Mouse (Mus musculus): Measurements from ENCODE around the gene Prpf18.
"Not testable (repeated sequence)": the region's sequence is repeated elsewhere in the genome, so short reads cannot be mapped to it uniquely, and the experiment has no call there.

Prpf18 gene

DNA sequence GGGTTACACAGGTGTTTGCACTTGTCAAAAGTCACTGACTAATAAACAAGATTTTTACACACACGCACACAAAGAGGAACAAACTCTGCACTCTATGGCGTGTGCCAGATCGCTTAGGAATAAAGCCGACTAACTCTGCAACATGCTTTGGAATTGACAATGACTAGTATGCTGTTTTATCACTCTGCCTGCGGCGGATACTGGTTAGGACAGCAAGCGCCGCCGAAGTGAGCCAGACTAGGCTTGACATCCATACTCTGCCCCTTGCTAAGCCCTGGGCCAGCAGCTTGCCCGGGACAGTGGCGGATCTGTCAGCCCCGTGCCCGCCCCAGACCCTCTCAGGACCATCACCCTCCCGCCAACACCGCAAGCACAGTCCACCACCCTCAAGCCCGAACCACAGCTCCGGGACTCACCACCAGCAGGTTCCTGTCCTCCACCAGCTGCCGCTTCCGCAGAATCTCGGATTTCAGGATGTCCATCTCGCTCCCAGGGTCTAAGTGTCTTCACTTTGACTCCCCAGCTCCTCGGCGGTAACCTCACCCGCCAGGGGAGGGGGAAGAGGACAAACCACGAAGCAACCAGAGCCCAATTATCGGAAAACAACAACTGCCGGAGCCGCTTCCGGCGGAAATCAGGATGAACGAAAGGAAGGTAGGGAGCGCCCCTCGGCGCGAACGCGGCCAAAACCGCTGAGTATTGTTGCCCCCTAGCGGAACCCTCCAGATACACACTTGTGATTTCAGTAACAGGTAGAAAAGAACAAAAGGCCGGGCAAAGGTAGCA, at the start of gene Prpf18:
Prpf18 (minus strand) TSS at position 614 of the 786 bp plus-strand sequence.
- peak; percentile 88 for DNase-seq (ENCODE audit: low spot score)

DNA sequence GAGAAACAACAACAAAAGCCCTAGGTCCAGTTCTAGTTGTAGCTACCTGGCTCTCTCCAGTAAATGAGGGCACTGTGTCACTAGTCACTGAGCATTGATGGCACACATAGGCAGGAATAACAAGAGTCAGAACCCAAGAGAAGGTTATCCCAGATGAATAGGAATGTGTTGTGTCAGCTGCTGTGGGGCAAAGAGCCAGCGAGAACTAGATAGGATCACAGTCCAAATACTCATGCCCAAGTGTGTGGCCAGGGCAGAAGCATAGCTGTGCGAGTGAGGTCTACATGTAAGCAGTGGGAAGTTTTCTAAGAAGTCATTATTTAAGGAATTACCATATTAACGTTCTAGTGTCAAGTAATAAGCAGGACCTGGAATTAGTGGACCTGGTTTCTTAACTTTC, 28.0 kb upstream of the Prpf18 start:
- no peak for DNase-seq (ENCODE audit: low spot score)

DNA sequence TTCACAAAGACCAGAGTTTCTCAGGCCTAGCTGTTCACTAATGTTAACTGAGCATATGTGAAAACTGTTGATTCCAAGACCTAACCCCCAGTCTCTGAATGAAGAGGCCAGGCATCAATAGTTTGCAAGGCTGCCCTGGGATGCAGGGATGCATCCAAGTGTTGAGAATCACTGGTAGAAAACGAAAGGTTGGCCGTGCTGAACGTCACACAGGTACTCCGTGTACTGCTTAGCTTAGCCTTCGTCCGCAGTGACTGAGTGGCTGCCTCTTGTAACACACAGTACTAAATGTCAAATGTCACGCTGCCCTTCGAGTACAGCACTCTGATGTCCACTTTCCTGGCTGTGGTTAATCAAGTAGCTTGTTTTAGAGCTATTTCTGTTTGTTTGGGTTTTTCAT, 19.7 kb upstream of the Prpf18 start:
- DNase-seq (ENCODE audit: low spot score) = peak; percentile 8

DNA sequence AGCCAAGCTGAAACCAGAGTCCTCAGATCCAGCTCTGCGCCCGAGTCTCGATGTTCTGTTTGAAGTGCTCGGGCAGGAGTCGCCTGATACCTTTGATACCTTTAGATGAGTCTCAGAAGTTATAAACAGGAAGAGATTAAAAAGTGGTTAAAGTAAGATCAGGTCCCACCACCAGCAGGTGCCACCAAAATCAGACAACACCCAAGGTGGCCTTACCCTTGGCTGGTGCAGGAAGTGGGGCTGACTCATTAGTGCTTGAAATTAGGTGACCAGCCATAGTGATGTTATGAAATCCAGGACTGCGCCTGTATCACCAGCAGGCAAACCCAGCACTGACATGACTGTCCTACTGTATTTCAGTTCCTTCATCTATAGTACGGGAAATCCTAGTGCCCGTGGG, 17.8 kb upstream of the Prpf18 start:
- no peak for DNase-seq (ENCODE audit: low spot score)

DNA sequence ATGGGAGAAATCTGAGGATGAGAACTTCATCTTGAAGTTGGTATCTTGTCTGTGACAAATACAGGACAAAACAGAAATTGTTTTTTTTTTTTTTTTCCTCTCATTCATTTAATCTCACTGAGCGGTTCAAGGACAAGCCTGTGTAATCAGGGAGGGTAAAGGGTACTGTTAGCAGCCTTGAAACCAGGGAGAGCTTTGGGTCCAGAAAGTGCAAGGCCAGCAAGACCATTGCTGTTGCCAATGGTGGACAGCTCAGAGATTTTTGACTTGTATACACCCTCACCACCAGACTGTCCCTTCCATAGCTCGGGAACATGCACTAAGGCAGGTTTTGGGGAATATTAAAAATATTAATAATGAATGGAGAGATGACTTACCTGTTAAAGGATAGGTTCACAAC, 16.7 kb upstream of the Prpf18 start:
- DNase-seq (ENCODE audit: low spot score) = no peak

DNA sequence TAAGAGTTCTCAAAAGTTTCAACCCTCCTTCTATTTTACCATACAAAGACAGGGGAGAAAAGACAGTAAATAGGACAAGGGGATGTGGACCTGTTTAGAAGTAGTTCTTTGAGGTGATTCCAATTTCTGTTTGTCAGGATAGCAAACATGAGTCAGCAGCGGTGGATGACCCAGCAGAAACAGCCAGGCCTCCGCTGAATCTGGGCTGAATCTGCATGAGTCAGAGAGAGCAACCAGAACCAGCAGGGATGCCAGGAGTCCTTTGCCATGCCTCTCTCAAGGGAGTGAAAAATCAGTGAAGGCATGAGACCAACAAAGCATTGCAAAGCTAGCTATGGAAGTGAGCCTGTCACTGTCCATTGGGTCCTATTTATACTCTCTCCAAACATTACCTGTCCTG, 8.8 kb upstream of the Prpf18 start:
- no peak for DNase-seq (ENCODE audit: low spot score)

DNA sequence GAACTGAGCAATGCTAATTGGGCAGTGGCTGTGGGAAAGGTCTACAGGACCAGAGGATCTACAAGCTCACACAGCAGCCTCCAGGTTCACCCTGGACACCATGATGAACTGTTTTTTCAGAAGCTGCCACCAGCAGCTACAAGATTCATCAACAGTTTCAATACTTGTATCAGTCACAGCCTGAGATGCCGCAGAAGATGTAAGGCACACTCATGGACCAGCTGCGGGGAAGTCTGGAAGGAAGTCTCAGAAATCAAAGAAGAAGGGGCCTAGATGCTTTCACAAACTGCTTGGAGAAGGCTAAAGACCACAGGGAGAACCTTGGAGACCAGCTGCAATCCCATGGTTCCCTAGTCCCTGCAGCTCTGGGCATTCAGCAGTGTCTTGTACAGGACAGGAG, 2.3 kb downstream of the Prpf18 start:
- no peak for DNase-seq (ENCODE audit: low spot score)

DNA sequence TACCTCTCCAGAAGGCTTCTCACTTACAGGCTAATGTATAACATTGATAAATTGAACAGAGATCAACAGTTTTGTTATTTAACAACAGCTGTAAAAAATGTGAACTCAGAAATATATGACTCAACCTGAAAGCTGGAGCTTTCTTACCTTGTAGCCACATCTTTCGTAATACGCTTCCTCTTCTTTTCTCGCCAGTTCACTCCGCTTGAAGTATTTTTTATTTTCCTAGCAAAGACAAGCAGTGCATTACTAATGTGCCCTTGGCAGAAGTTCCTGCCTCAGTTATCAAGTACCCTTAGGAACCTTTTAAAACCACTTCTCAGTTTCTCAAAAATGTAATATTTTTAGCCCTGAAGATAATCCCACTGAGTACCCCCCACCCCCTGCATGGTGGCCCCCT, 3.8 kb downstream of the Prpf18 start:
- peak; percentile 63 for DNase-seq (ENCODE audit: low spot score)

DNA sequence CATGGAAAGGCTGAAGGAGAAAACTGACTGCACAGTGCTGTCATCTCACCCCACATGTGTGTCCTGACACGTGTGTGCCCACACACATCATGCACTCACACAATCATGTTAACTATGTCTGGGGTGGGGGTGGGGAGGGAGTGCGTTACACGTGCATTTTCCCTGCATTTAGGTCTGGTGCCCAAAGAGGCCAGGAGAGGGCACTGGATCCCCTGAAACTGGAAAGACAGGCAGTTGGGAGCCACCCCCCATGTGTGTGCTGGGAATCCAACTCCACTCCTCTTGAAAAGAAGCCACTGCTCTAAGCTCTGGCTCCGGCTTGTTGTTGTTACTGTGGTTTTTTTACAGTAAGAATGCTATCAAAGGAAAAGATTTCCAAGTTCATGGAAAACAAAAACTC, 6.8 kb downstream of the Prpf18 start:
- DNase-seq (ENCODE audit: low spot score) = no peak

DNA sequence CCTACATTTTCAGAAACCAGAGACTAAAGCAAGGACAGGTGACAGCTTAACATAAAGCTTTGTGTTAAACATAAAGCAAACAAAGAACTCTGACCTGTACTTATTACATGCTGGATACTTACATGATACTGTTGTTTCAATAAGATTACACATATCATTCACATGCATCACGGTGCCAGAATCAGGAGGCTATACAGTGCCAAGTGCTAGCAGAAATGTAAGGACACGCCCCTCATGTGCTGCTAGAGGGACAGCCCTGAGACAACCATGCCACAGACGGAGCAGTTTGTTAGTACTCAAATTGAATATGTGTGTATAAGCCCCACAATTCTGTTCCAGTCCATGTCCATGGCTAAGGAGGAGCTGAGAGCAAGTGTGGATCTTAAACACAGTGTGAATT, 13.7 kb downstream of the Prpf18 start:
- no peak for DNase-seq (ENCODE audit: low spot score)

DNA sequence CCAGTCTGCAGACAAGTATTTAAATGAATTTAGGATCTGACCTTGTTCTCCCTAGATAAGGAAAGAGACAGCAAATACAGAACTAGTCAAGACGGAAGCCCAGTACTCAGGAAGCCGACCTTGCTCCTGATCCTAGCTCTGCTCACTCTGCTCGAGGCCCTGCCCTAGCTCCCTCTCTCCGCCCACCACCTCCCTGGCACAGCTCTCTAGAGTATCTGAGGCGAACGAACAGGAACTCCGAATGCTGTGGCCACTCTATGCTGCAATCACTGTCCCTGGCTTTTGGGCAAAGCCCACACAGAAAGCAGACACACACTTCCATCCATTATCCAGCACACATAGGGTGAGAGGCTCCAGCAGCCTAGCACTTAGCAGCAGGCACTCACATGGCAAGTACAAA, 15.3 kb downstream of the Prpf18 start:
- DNase-seq (ENCODE audit: low spot score) = no peak

DNA sequence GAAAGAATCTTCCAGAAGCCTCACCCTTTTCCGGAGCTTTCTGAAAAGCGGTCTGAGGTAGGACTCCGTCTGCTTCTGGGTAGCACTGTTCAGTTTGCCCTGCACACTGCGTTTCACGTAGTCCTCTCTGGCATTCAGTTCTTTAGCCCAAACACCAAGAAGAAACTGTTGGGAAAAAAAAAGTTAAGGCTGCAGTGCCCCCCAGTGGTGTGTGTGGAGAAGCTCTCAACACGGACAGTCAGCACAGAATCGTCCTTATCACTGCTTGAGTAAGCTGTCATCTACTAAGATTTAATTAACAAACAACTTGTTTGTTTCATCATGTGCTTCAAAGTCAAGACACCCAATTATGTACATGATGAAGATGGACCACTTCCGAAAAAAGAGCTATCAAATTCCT, 16.1 kb downstream of the Prpf18 start:
- no peak for DNase-seq (ENCODE audit: low spot score)

DNA sequence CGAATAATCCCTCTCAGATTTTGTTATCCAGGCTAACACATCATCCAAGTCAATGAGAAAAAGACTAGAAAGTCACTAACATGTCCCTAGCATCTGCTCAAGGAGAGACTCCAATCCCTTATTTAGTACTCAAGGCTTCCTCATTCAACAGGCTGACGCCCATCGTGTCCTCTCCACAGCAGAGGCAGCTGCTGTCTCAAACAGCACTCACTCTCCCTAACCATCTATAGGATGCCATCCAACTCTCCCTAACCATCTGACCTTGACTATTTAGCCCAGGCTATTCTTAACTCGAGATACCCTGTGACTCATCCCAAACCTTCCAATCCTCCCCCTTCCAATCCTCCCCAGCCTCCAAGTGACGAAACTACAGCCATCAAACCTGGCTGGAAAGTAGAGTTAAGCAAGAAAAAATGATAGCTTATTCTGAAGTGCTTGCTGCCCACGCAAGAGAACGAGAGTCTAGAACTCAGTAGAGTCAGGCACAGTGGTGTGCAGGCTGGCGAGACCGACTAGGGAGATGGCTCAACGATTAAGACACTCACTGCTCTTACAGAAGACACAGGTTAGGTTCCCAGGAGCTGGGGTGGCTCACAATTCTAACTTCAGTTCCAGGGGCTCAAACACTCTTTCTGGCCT, 21.6 kb downstream of the Prpf18 start:
- DNase-seq (ENCODE audit: low spot score) = no peak

DNA sequence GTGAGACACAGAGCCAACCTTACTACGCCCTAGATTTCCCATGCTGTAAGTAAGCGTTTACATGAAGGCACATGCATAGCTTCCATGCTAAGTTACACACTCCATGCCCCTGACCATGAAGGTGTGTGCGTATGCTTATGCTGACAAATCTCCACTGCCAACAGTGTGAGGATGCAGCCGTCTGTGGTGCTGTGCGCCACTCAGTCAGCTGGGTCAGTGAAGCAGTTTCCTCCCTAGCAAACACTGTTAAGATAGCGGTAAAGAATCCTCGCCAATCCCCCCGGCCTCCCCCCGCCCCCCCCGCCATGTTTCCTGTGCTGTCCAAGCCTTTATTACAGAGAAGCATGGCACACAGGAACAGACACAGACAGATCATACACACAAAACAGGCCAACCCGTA, 22.4 kb downstream of the Prpf18 start:
- DNase-seq (ENCODE audit: low spot score) = no peak

DNA sequence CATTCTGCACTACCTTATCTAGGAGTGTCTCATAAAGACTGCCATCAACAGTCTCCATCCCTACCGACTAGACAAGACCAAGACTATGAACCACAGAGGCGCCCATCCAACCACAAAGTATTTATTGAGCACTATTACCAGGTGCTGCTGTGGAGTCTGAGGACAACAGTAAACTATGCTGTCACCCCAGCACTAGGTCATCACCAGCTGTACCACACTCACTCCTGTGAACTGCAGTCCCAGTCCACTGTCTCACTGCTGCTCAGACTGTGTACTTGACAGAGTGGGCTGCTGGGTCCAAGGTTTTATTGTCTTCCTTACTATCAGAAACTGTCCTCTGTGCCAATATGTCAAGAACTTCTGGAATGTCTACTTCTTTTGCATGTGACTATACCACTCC, 23.0 kb downstream of the Prpf18 start:
- no peak for DNase-seq (ENCODE audit: low spot score)

DNA sequence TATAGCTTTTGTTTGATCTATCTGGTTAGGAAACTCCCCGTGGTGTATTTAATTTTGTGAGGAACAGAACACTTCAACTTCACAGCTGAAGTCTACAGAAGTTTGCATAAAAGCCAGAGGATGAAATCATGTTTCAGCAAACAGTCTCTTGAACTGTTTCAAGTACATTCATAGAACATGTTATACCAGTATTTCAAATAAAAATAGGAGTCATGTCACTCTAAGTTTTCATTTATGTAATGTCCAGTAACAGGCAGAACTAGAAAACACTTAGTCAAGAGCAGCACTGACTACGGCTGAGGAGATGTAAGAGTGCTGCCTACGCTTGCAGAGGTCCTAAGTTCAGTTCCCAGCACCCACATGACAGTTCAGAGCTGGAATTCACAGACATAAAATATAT, 25.0 kb downstream of the Prpf18 start:
- peak; percentile 21 for DNase-seq (ENCODE audit: low spot score)

DNA sequence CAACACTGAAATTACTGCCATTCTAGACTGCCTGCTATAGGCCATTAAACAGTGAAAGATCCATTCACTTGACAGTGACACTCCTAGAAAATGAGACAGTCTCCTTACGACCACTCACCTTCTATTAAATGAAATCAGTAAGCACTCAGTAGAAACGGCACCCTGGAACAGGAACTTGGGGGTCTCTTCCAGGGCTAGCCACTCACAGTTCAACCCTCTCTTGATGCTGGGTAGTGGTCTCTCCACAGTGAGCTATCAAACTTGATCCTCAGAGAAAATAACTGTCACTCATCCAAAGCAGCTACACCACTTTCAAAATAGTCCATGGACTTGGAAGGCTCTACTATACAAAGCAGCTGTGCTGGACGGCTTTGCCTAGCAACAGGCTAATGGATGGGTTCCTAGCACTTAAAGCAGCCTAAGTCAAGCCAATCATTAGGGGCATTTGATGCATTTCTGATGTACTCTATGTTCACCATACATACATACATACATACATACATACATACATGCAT, 30.4 kb downstream of the Prpf18 start:
- no peak for DNase-seq (ENCODE audit: low spot score)

DNA sequence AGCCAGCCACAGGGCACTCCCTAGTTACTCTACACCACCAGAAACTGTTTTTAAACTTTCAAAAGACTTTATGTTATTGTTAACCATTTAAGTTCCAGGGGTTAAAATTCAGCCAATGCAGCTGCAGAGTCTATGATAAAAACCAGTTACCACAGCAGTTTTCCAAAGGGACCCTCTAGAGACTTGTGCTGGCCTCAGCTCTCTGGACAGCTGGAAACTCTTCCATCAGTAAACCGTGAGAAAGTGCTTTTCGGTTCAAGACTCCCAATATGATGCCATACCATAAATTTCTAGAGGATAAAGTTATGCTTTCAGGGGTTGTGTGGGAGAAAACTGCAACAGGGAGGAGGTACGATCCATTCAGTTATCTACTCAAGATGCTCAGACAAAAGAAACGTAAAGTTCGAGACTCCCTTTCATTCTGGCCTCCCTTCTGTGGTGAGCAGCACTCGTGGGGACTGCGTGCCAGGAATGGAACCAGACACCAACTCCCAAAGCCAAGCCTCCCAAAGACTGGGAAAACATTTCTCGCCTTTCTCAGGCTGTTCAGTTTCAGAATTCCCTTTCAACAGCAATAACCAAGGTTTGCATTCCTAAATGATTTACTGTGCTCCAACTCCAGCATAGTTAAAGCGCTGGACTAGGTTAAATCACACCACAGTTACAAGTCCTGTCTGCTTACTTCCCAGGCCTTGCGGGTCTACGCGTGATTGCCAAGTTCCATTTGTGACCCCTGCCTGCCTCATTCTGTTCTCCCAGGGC, 31.1 kb downstream of the Prpf18 start:
- no peak for DNase-seq (ENCODE audit: low spot score)

DNA sequence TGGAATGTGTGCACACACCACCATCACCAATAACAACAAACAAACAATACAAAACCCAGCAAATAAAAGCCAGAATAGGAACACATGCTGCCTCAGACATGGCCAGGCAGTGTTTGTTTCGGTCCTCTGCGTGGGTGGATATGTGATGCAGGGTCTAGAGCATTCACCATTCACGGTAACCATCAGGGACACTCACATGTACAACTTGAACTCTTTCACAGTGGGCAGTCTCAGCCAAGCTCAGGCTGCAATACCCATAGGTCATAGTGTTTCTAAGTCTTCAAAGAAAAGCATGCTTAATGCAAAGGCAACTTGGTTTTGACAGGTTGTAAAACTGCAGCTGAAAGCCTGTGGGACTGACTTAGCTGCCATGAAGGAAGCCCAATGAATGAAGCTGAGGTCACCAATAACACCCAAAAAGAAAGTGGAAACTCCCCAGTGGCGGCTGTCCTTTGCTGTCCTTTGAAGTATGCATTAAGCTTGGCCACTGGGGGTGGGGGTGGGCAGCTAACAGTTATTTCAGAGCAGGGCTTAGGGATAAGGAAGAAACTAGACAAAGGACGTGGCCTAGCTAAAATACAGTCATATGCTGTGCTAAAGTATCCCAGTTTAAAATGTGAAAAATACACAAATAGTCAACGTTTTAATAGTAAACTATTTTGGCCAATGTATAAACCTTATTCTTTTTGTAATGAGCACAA, 31.9 kb downstream of the Prpf18 start:
- DNase-seq (ENCODE audit: low spot score) = no peak

DNA sequence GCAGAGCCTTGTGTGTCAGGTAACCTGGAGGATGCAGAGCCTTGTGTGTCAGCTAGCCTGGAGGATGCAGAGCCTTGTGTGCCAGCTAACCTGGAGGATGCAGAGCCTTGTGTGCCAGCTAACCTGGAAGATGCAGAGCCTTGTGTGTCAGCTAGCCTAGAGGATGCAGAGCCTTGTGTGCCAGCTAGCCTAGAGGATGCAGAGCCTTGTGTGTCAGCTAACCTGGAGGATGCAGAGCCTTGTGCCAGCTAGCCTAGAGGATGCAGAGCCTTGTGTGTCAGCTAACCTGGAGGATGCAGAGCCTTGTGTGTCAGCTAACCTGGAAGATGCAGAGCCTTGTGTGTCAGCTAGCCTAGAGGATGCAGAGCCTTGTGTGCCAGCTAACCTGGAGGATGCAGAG, 32.8 kb downstream of the Prpf18 start:
- not testable (repeated sequence) for DNase-seq (ENCODE audit: low spot score)

DNA sequence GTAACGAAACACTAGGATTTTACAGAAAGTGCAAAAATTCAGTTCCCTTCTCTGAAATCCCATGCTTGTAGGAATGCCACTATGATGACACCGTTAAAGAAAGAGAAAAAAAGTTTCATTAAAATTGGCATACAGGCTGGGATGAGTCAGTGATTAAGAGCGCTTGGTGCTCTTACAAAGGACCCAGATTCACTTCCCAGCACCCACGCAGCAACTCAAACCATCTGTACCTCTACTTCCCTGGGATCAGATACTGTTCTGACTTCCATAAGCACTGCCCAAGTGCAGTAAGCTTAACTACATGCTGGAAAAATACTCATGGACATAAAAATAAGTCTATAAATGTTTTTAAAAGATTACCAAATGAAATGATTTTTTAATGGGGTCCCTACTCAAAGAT, 34.9 kb downstream of the Prpf18 start:
- DNase-seq (ENCODE audit: low spot score) = no peak

DNA sequence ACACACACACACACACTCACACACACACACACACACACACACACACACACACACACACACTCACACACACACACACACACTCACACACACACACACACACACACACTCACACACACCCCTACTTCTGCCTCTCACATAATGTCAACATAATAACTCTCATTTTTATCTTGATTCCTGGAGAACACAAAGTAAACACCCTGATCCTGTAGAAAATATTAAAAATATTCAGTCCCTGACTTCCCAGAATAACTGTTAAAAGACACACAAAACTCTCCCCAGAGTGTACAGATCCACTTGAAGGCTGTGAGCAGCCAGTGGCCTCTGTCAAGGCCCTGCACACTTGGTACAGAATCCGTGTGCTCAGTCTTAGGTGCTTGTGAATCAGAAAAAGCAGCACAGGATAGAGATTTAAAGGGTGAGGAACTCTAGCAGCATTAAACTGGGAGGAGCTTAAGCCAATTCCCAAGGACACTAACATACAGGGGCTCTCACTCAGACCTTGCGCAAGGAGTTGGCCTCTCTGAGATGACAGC, 36.8 kb downstream of the Prpf18 start:
- no peak for DNase-seq (ENCODE audit: low spot score)

Measured in lung, postnatal 25 days (tissue).